In genomic region chr14:22421668-22422067, GRCm38 (mm10) we compare ENCODE assay signal across 19 mouse cellular contexts.
"Had no signal": no experiment of that assay in that cellular context is flagged by ENCODE, and none has a peak within 500 bp of the region (broad histone marks: within the 10 kb centered on the region; RNA-seq: fewer than 3 reads in every experiment).

No protein-coding gene starts in this region.

- H3K4me1 ChIP-seq: midbrain, embryonic 12.5 days; midbrain, embryonic 15.5 days; neural tube, embryonic 12.5 days; neural tube, embryonic 15.5 days had no signal

- H3K27me3 ChIP-seq: midbrain, embryonic 15.5 days; neural tube, embryonic 12.5 days; neural tube, embryonic 15.5 days had no signal

- H3K9ac ChIP-seq: liver, embryonic 14.5 days; lung, embryonic 14.5 days; midbrain, embryonic 12.5 days; midbrain, embryonic 15.5 days; neural tube, embryonic 12.5 days; neural tube, embryonic 15.5 days had no signal

- H3K4me3 ChIP-seq: midbrain, embryonic 12.5 days; midbrain, embryonic 15.5 days; neural tube, embryonic 12.5 days; neural tube, embryonic 15.5 days had no signal

- ATAC-seq: hindbrain, postnatal 0 days; inflammation-experienced regulatory T-cells, adult 6 months; lung, postnatal 0 days; midbrain, embryonic 15.5 days had no signal

- H3K9me3 ChIP-seq: midbrain, embryonic 12.5 days; midbrain, embryonic 15.5 days; neural tube, embryonic 12.5 days; neural tube, embryonic 15.5 days had no signal

- H3K4me2 ChIP-seq: lung, embryonic 14.5 days; midbrain, embryonic 12.5 days; midbrain, embryonic 15.5 days; neural tube, embryonic 12.5 days; neural tube, embryonic 15.5 days had no signal

- DNase-seq: kidney, adult 18-20 months; kidney, adult 9 months; kidney, postnatal 14 days; kidney, postnatal 4 days; layer of hippocampus, adult 9-11 months; lung, embryonic 14.5 days; right cerebral cortex, adult 18-20 months; right cerebral cortex, postnatal 14 days; right cerebral cortex, postnatal 4 days; thymus, postnatal 25 days had no signal

- H3K36me3 ChIP-seq: midbrain, embryonic 12.5 days; midbrain, embryonic 15.5 days; neural tube, embryonic 12.5 days; neural tube, embryonic 15.5 days had no signal

- H3K27ac ChIP-seq: hindbrain, postnatal 0 days; liver, embryonic 14.5 days; macrophage; midbrain, embryonic 12.5 days; midbrain, embryonic 15.5 days; neural tube, embryonic 12.5 days; neural tube, embryonic 15.5 days had no signal
